Mouse (Mus musculus) spleen, adult 2 months (tissue): ENCODE results near the gene Prss48. TPM values are rescaled to one million over a fixed set of nuclear protein-coding genes. Genes with fewer than 3 reads are reported as not detected.

ENCODE experiments used
- DNase-seq, 2 experiments: peaks; one replicate each; pipeline versions ENCODE4 v3.0.0 to v3.0.0-alpha.2; 2012 to 2021; ENCODE audit warnings: low spot score in 2 of 2, low read depth in 1 of 2
- H3K27ac ChIP-seq: fragments of 200-500 bp; 2 replicates; pipeline ENCODE4 v1.5.1; 2012; ENCODE audit warnings: low read length, inconsistent platforms; ENCODE audit not compliant: insufficient read depth
- H3K27me3 ChIP-seq: fragments of 200-500 bp; 2 replicates; pipeline ENCODE4 v1.6.1; 2012; ENCODE audit warnings: mild to moderate bottlenecking, moderate library complexity, low read length, inconsistent platforms; ENCODE audit not compliant: control insufficient read depth, insufficient read depth
- H3K36me3 ChIP-seq: fragments of 200-500 bp; 2 replicates; pipeline ENCODE4 v1.6.1; 2012; ENCODE audit warnings: mild to moderate bottlenecking, low read length, inconsistent platforms; ENCODE audit not compliant: control insufficient read depth, insufficient read depth
- H3K4me1 ChIP-seq: fragments of 200-500 bp; 2 replicates; pipeline ENCODE4 v1.6.1; 2011; ENCODE audit warnings: inconsistent platforms; ENCODE audit not compliant: control insufficient read depth, insufficient read depth, insufficient read length
- H3K4me3 ChIP-seq: fragments of 200-500 bp; 2 replicates; pipeline ENCODE4 v1.5.1; 2011; ENCODE audit warnings: mild to moderate bottlenecking, inconsistent platforms; ENCODE audit not compliant: insufficient read depth, insufficient read length; ENCODE audit errors: extremely low read depth
- CTCF ChIP-seq: fragments of 200-500 bp; IDR thresholded peaks from 2 replicates; pipeline ENCODE4 v1.5.1; 2011; ENCODE audit warnings: mild to moderate bottlenecking, inconsistent platforms; ENCODE audit not compliant: insufficient read depth, insufficient read length, insufficient replicate concordance; ENCODE audit errors: extremely low read depth
- POLR2A ChIP-seq: fragments of 200-500 bp; IDR thresholded peaks from 2 replicates; pipeline ENCODE4 v1.6.1; 2011; ENCODE audit warnings: low read depth, low read length, inconsistent platforms
- WGBS: fragments of 180-500 bp; shearing (Covaris S2); methylation state at CpG from one replicate; pipeline ENCODE4 v1.1.7; 2018; 5-methylcytosine and 5-hydroxymethylcytosine counted together
- polyA plus RNA-seq: library from polyadenylated mRNA; depleted of rRNA; stranded (reverse); fragments of >200 nt; gene quantifications from 2 replicates; pipeline ENCODE4 v1.2.3, GENCODE M21; 2012; rRNA removed

The Prss48 gene
- polyA plus RNA-seq, 1 experiment: not detected

DNA sequence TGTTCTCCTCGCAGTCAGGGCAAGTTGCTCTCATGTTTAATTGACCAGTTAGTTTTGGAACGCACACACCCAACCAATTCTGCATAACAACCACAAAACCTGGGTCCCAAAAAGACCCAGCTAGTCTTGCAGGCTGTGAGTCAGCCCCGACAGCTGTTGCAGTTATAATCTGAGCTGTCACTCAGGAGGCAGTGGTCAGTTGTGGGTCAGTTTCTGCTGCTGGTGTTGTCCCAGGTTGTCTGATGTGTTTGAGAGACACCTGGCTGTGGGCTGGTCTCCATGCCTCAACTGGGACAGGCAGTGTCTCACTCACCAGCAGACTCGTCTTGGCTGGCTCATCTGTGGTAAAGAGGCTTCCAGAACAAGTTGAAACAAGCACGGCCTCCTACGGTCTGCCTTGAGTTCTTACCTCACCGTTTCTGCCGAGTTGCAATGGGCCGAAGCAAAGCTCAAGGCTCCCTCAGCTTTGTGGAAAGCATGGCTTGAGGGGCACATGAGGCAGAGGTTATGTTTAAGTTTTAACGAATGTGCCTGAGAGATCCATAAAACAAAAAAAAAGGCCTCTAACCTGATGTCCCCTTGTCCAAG, 49.5 kb downstream of the Prss48 start:
- Histone ChIP-seq H3K27ac (no peak overlapping the region), H3K27me3 (no peaks in the 10 kb centered on the region), H3K4me3 (no peak overlapping the region), H3K36me3 (no peaks in the 10 kb centered on the region), H3K4me1 (no peaks in the 10 kb centered on the region)
- no peak for TF ChIP-seq CTCF
- no peak for TF ChIP-seq POLR2A
- WGBS: 85% methylated on average over 10 of the region's 10 CpGs
- DNase-seq: no peak

- Histone ChIP-seq H3K27me3 (no peaks in the 10 kb centered on the region), H3K4me1 (no peaks in the 10 kb centered on the region), H3K36me3 (no peaks in the 10 kb centered on the region), H3K27ac (no peak overlapping the region), H3K4me3 (no peak overlapping the region)
- no peak for TF ChIP-seq POLR2A
- no peak for TF ChIP-seq CTCF
- DNase-seq: no peak
- WGBS: 93% methylated on average over 4 of the region's 4 CpGs
These were observed 51.4 kb downstream of the Prss48 start for GRCm38 (mm10) chr3:85950914-85951313.

Other genes starting within 250 kb of the Prss48 start
- gene Fam160a1, start 185.2 kb downstream of the Prss48 start, polyA plus RNA-seq: 0.50 and 0.58 TPM in 2 replicates
- gene Glt28d2, start 115.0 kb downstream of the Prss48 start, polyA plus RNA-seq: 0.08 and 0.11 TPM in 2 replicates
- 0.52 and 1.1 TPM in 2 replicates for gene Gm37240, start 115.0 kb downstream of the Prss48 start, polyA plus RNA-seq
- gene Sh3d19, start 31.4 kb downstream of the Prss48 start, polyA plus RNA-seq: 5.6 and 9.1 TPM in 2 replicates
- gene Rps3a1, start 140.2 kb upstream of the Prss48 start, polyA plus RNA-seq: 185 and 218 TPM in 2 replicates
- gene Lrba, start 222.2 kb upstream of the Prss48 start, polyA plus RNA-seq: 9.0 and 9.1 TPM in 2 replicates